Mouse (Mus musculus) left cerebral cortex, postnatal 25 days (tissue): ENCODE measurements around the gene Osbpl7. TPM values are rescaled to one million over a fixed set of nuclear protein-coding genes. Genes with fewer than 3 reads are reported as not detected.

ENCODE experiments used
- DNase-seq, 2 experiments: peaks; one replicate each; pipeline ENCODE4 v3.0.0; 2022; ENCODE audit warnings: low spot score in 2 of 2, mixed read lengths in 1 of 2
- intact Hi-C: fragments of 180-260 bp; cut with DNase I; formaldehyde crosslinking; loops from one replicate; pipeline ENCODE4 v1.15.1; 2025
- total RNA-seq, 2 experiments: library from RNA; stranded (reverse); gene quantifications; 2 replicates each; pipeline ENCODE4 v1.2.3; 2021

Osbpl7 gene
- total RNA-seq, 2 experiments from 2014 or later, result 11.2 to 15.3 TPM

DNA sequence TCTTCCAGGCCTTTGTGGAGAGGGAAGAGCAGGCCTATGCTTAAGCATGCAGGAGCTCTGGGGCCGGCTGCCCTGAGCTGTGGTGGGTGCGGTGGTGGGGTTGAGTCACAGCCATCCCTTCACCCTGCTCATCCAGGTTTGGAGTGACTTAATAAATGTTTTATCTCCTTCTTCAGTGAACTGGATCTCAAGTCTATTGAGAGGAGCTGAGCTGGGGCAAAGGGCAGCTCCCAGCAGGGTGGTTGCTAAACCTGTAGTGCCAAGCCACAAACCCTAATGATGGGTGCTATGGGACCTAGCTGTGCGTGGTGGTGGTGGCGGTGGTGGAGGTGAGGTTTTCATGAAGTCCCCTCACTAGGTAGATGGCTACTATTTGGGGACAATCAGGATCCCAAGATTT, 16.6 kb upstream of the Osbpl7 start:
- intact Hi-C loops, result no loop called here
- DNase-seq, result no peak

GRCm38 (mm10) chr11:97036141-97036540, 14.3 kb upstream of the Osbpl7 start:
- intact Hi-C loops, result no loop called here
- DNase-seq, result peak; percentile 50 to 89

DNA sequence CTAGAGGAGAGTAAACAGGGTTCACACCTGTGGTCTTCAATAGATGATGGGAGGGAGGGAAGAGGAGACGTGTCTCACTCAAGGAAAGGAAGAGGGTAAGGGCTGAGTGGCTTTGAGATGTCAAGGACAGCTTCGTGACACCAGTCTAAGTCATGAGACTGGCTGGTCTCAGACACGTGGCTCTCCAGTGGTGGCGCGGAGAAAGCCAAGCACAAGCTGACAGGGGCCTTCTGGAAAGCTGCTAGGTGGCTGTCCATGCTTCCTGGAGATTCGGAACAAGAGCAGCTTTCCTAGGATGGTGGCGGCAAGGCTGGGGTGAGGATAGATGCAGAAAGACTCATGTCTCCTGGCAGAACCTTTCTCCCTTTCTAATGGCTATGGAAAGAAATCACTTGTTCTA, 11.5 kb upstream of the Osbpl7 start:
- intact Hi-C loops, result no loop called here
- no peak for DNase-seq

- intact Hi-C loops, result no loop called here
- no peak for DNase-seq
These were observed 10.0 kb upstream of the Osbpl7 start for GRCm38 (mm10) chr11:97040301-97041021.

DNA sequence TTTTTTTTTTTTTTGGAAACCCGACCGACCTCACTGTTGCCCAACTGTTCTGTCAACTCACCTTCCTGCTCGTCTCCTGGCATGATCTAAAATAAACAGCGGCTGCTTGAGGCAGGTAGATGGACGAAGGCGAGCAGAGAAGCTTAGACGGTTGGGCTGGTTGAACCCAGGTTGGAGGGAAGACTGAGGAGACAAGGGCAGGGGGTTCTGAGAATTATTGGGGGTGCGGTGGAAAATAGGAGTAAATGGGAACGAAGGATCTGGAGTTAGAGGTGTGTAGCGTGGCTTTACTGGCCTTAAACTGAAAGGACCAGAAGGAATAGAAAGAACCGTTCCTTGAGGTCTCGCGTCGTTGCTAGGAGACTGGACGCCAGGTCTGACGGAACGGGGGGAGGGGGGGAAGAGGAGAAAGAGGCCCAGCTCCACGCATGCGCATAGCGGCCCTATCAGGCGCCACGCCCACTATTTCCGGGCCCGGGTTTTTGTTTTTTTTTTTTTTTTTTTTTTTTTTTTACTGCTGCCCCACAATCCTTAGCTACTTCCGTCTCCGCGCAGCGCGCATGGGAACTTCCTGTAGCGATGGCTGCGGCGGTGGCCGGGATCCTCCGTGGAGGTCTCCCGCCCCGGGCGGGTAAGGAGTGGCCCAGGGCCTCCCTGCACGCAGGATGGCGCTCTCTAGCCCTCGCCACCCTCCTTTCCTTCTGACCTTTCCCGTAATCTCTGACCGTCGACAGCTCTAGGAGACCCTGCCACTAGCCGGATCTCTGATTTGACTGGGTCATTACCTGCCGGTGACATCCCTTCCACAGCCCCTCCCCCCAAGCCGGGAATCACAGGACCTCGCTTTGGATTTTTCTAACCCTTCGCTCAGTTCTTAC, 9.2 kb upstream of the Osbpl7 start, which contains the start of the genes Lrrc46 and Mrpl10:
Gene Lrrc46, minus strand, starts transcription at position 386 of the 878 bp plus-strand sequence.
Gene Mrpl10, plus strand, starts transcription at position 539 of the 878 bp plus-strand sequence.
- intact Hi-C loops, result no loop called here
- DNase-seq, result peak; percentile 83 to 88

- intact Hi-C loops, result no loop called here
- DNase-seq, result peak in 1 of 2 experiments; percentile 67
These were observed 5.5 kb upstream of the Osbpl7 start for GRCm38 (mm10) chr11:97044902-97045301.

DNA sequence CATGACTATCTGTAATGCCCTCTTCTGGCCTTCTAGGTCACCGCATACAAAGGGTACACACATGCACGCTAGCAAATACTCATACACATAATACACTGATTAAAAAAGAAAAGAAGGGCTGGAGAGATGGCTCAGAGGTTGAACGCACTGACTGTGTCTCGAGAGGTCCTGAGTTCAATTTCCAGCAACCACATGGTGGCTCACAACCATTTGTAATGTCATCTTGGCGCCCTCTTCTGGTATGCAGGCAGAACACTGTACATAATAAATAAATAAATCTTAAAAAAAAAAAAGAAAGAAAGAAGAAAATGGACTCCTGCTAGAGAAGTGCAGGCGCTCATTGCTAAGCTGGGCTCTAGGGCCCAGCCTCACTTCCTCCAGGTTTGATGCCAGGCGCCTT, 4.6 kb upstream of the Osbpl7 start:
- intact Hi-C loops, result no loop called here
- DNase-seq, result no peak

DNA sequence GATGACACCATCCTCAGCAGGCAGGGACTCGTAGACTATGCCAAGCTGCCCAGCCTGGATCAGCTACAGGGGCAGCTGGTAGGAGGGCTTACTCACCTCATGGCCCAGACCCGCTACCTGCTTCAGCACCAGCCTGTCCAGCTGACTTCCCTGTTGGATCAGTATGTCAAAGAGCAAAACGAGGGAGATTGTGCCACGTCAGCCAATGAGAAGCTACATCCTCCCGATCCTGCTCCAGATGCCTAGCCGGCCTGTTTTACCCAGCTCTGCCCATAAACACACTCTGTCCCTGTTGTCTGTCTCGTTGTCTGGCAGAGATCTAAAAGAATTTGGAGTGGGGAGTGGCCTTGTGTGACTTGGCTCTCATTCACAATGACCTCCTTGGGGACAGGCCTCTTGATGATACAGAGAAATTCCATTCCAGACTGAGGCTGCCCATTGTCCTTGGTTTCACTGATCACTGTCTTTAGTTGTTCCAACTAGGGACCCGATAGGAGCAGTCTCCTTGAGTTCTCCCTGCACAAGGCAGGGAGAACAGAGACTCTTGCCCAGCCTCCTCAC, 2.3 kb upstream of the Osbpl7 start:
- intact Hi-C loops, result no loop called here
- no peak for DNase-seq

- intact Hi-C loops, result no loop called here
- DNase-seq, result no peak
These were observed 839 bp upstream of the Osbpl7 start for GRCm38 (mm10) chr11:97049492-97050085.

DNA sequence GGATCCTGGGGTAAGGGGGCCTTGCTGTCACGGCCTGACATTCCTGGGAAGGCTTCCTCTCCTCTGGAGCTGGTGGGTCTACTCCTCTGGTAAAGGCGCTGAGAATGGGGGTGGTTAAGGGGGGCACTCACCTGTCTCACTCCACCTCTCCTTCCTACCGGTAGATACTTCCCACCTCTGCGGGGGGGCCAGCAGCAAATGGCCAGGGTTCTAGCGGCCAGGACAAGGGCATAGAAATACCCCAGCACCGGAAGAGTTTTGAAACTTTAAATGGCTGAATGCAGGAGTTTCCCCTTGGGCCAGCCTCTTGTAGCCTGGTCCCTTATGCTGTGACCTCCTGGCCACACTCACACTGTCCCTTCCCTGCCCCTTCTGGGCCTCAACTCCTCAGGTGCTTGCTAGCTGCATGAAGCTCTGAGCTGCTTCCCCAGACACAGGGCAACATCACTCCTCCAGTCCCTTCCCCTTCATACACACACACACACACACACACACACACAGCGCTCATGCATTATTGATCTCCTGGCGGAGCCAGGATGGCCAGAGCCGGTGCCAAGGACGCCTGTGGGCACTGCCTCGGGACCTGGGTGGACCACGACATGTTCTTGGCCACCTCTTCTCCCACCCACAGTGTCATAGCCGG, 637 bp downstream of the Osbpl7 start:
- no peak for DNase-seq
- intact Hi-C loops, result no loop called here

DNA sequence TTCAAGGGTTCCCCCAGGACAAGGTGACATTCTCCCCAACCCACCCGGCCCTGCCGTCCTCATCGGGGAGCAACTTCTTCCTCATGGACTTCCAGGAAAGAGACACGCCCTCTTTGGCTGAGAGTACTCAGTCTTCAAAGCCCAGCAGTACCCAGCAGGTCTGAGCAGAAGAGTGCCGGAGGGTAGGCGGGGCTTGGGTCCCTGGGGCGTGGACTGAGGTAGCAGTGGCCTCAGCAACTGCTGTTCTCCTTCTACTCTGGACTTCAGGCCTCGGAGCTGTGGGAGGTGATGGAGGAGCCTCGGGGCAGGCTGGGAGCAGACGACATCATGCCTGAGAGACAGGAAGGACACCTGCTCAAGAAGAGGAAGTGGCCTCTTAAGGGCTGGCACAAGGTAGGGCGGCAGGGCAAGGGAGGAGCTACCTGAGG, 1.8 kb downstream of the Osbpl7 start:
- no peak for DNase-seq
- intact Hi-C loops, result no loop called here

- peak in 1 of 2 experiments; percentile 32 for DNase-seq
- intact Hi-C loops, result no loop called here
These were observed 13.0 kb downstream of the Osbpl7 start for GRCm38 (mm10) chr11:97063274-97063920.

GRCm38 (mm10) chr11:97063921-97064295, 13.5 kb downstream of the Osbpl7 start:
- intact Hi-C loops, result no loop called here

DNA sequence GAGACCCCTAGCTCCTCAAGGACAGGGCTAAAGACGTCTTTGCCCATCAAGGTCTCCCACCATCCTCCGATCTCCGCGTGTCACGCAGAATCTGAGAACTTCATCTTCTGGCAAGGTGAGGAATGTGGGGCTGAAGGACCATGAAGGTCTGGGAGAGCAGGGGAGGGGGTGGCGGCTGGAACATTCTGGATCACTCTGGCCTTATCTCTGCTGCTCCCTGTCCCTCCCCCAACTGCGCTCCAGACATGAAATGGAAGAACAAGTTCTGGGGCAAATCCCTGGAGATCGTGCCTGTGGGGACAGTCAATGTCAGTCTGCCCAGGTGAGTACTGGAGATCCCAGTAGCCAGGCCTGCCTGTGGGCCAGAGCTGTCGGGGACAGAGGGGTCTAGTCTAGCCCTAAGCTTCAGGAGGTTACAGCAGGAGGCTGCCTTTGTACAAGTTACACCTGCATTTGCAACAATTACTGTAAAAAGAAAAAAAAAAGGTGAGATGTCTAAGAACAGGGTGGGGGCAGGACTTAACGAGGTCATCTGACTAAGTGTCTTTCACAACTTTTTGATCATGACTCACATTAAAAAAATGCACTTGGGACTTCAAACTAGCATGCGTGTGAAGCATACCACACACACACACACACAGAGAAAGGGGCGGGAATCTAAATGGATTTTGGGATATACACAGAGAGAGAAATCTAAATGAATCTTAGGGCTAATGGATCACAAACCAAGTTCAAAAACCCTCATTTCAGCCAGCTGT, 15.3 kb downstream of the Osbpl7 start:
- DNase-seq, result no peak
- intact Hi-C loops, result no loop called here

More at GRCm38 (mm10) chr11:97063921-97064295, 13.5 kb downstream of the Osbpl7 start:
- no peak for DNase-seq

DNA sequence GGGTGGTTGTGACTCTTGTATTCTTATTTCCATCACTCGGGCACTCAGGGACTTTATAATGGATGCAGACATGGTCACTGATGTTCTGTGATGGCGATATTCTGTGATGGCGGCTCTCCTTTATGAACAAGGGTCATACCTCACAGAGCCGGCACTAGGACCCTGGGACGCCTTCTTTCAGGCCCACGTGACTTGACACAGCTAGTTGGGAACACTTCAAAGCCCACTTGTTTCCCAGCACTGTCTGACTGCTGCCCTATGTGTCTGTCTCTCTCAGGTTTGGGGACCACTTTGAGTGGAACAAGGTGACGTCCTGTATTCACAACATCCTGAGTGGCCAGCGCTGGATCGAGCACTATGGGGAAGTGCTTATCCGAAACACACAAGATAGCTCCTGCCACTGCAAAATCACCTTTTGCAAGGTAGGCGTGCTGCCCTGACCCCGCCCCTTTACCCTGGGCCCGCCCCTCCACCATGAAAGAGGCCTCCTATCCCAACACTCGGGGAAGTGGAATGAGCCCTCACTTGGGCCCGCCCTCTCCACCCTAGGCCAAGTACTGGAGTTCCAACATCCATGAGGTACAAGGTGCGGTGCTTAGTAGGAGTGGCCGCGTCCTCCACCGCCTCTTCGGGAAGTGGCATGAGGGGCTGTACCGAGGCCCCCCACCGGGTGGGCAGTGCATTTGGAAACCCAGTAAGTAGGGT, 16.4 kb downstream of the Osbpl7 start:
- intact Hi-C loops, result no loop called here
- no peak for DNase-seq

- DNase-seq, result no peak
- intact Hi-C loops, result no loop called here
These were observed 18.9 kb downstream of the Osbpl7 start for GRCm38 (mm10) chr11:97069333-97069732.

GRCm38 (mm10) chr11:97069770-97070169, 19.3 kb downstream of the Osbpl7 start:
- DNase-seq, result no peak
- intact Hi-C loops, result no loop called here

DNA sequence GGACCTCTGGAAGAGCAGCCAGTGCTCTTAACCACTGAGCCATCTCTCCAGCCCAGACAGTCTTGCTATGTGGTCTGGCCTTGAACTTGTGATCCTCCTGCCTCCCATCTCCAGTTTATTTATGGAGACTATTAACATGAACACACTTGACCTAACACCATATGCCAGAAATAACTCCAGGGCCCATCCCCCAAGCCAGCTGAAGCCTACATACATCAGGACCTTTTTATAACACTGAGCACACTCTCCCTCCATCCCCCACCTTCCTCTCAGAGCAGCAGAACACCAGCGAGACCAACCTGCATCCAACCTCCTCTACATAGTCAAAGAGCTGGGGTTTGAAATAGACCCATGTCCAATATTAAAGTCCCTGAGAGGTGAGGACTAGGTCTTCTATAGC, 20.7 kb downstream of the Osbpl7 start:
- DNase-seq, result no peak
- intact Hi-C loops, result no loop called here
